Mouse (Mus musculus) ES-E14 (cell line): ENCODE results near the gene Ints11. TPM values are rescaled to one million over a fixed set of nuclear protein-coding genes. Genes with fewer than 3 reads are reported as not detected.
A peak's percentile ranks its signal among the peaks of the same experiment; 100 is the strongest.

Source experiments
- DNase-seq: peaks from one replicate; pipeline ENCODE4 v3.0.0-alpha.2; 2013; ENCODE audit warnings: low read depth, low spot score
- H3K27ac ChIP-seq: 2 replicates; pipeline ENCODE4 v1.5.1; 2012; ENCODE audit warnings: low read depth, mild to moderate bottlenecking, low read length, moderate library complexity, mixed read lengths; ENCODE audit not compliant: poor library complexity, insufficient read depth, severe bottlenecking
- H3K36me3 ChIP-seq: 2 replicates; pipeline ENCODE4 v1.6.1; 2012; ENCODE audit warnings: mild to moderate bottlenecking, low read length, moderate library complexity, mixed read lengths; ENCODE audit not compliant: control insufficient read depth, poor library complexity, insufficient read depth, severe bottlenecking
- H3K4me1 ChIP-seq, 2 experiments: fragments of 150-350 bp in 1 of 2; sonication (generic) in 1 of 2; 2 replicates each; pipeline ENCODE4 v1.6.1; 2012; ENCODE audit warnings: low read length in 2 of 2, mild to moderate bottlenecking in 1 of 2, mixed read lengths in 1 of 2; ENCODE audit not compliant: control insufficient read depth in 2 of 2, insufficient read depth in 2 of 2, poor library complexity in 1 of 2
- H3K4me3 ChIP-seq, 2 experiments: fragments of 150-350 bp in 1 of 2; sonication (generic) in 1 of 2; 2 replicates each; pipeline ENCODE4 v1.5.1; 2012; ENCODE audit warnings: low read length in 2 of 2, low read depth in 1 of 2, mild to moderate bottlenecking in 1 of 2, mixed read lengths in 1 of 2; ENCODE audit not compliant: insufficient read depth in 1 of 2, poor library complexity in 1 of 2, severe bottlenecking in 1 of 2
- H3K9ac ChIP-seq: 2 replicates; pipeline ENCODE4 v1.6.1; 2012; ENCODE audit warnings: low read depth, mild to moderate bottlenecking, low read length, mixed read lengths; ENCODE audit not compliant: poor library complexity, insufficient read depth, severe bottlenecking
- H3K9me3 ChIP-seq: fragments of 150-350 bp; sonication (generic); 2 replicates; pipeline ENCODE4 v1.6.1; 2012; ENCODE audit warnings: low read depth, mild to moderate bottlenecking, low read length; ENCODE audit not compliant: control insufficient read depth, insufficient read depth
- CHD2 ChIP-seq: IDR thresholded peaks from 2 replicates; pipeline ENCODE4 v1.6.1; 2014; ENCODE audit warnings: mild to moderate bottlenecking, low read depth, low read length, inconsistent platforms
- HCFC1 ChIP-seq: IDR thresholded peaks from 2 replicates; pipeline ENCODE4 v1.6.1; 2012; ENCODE audit warnings: low read length, inconsistent platforms, borderline replicate concordance; ENCODE audit not compliant: insufficient read depth
- MAFK ChIP-seq: IDR thresholded peaks from 2 replicates; pipeline ENCODE4 v1.6.1; 2014; ENCODE audit warnings: mild to moderate bottlenecking, low read depth, low read length, inconsistent platforms; ENCODE audit not compliant: insufficient read depth
- ZC3H11A ChIP-seq: IDR thresholded peaks from 2 replicates; pipeline ENCODE4 v1.6.1; 2012; ENCODE audit warnings: low read depth, mild to moderate bottlenecking, inconsistent platforms, low read length, borderline replicate concordance
- ZNF384 ChIP-seq: IDR thresholded peaks from 2 replicates; pipeline ENCODE4 v1.6.1; 2012; ENCODE audit warnings: low read depth, low read length, inconsistent platforms
- in situ Hi-C, 2 experiments: fragments of 600-800 bp; cut with MboI; formaldehyde crosslinking; loops; one replicate each; pipeline ENCODE4 v1.15.1; 2025; ENCODE audit warnings: low sequenced_read_pairs in 2 of 2, inconsistent platforms in 1 of 2; ENCODE audit not compliant: unreplicated experiment in 2 of 2
- total RNA-seq: library from RNA; depleted of rRNA; stranded (reverse); fragments of 300-350 nt; gene quantifications from 2 replicates; pipeline ENCODE4 v1.2.3, GENCODE M21; 2012

Gene Ints11
- total RNA-seq, 1 experiment, result 106 TPM

DNA sequence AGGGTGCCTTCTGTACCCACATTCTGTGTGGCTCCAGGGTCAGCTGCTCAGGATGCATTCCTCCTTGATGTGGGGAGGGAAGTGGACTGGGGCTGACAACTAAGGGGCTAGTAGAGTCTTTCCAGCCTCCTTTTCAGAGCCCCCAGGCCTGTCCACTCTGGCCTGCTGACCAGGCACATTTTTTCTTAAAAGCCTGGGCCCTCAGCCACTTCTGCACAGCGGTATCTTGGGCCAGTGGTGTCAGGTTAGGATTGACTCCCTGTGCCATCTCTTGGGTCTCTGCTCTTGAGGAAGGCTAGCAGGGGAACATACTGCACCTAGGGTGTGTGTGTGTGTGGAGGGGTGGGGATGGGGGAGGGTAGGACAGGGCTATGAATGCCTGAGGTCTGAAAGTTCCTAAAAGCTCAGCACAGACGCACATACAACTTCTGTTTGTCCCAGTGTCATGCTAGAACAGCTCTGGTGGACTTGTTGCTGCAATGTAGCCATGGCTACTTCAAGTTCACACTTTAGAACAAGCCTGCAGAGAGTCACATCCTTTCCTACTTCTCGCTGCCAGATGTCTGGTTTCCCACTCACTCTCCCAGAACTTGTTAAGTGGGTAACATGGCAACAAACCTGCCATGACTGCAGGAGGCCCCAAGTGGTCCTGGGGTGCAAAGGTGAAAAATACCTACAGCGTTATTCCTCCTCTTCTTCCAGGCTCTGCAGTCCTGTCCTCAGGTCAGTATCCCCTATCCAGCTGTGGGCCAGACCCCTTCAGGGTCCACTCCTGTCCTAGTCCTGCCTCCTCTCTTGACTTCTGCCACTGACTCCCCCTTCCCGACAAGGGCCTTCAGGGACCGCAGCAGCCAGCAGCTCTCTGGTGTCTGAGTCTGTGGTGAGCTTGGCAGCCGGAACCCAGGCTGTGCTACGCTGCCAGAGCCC, 29.0 kb upstream of the Ints11 start:
- no peaks in the 10 kb centered on the region for H3K9me3 ChIP-seq
- peak overlapping the region; percentile 64 to 76 for H3K4me3 ChIP-seq
- no peak overlapping the region for H3K27ac ChIP-seq
- DNase-seq, result no peak
- in situ Hi-C loops, result no loop called here
- no peaks in the 10 kb centered on the region for H3K36me3 ChIP-seq
- H3K9ac ChIP-seq, result peak overlapping the region; percentile 42
- no peak for TF ChIP-seq ZC3H11A
- peaks cover 2 to 17% of the 10 kb centered on the region in 2 experiments; a peak in 3 of 4 replicates for H3K4me1 ChIP-seq

DNA sequence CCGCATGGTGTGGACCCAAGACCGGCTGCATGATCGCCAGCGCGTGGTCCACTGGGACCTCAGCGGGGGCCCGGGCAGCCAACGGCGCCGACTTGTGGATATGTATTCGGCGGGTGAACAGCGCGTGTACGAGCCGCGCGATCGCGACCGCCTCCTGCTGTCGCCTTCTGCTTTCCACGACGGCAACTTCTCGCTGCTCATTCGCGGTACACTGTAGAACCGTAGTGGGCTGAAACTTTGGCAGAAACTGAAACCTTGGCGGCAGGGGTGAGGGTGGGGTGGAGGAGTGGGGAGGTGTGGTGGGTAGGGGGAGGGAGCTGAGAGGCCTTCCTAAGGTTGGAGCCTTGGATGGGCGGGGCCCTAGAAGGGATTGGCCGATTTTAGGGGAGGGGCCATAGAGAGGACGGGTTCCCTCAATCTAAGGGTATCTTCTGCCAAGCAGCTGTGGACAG, 28.3 kb upstream of the Ints11 start:
- peak overlapping the region; percentile 64 to 76 for H3K4me3 ChIP-seq
- H3K36me3 ChIP-seq, result no peaks in the 10 kb centered on the region
- no peaks in the 10 kb centered on the region for H3K9me3 ChIP-seq
- TF ChIP-seq MAFK, result no peak
- in situ Hi-C loops, result no loop called here
- H3K27ac ChIP-seq, result no peak overlapping the region
- H3K4me1 ChIP-seq, result peaks cover 2 to 17% of the 10 kb centered on the region in 2 experiments; a peak in 3 of 4 replicates
- DNase-seq, result peak; percentile 89
- H3K9ac ChIP-seq, result peak overlapping the region; percentile 42

DNA sequence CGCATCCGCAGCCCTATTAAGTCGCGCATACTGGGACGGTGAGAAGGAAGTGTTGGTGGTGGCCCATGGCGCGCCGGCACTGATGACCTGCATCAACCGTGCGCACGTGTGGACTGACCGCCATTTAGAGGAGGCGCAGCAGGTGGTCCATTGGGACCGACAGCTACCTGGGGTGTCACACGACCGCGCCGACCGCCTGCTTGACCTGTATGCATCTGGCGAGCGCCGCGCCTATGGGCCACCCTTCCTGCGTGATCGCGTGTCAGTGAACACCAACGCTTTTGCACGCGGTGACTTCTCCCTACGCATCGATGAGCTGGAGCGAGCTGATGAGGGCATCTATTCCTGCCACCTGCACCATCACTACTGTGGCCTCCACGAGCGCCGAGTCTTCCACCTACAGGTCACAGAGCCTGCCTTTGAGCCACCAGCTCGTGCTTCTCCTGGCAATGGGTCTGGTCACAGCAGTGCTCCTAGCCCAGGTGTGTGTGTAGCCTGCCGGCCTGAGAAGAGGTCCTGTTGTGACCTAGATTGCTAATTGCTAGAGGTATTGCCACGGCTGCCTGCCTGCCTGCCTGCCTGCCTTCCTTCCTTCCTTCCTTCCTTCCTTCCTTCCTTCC, 27.6 kb upstream of the Ints11 start:
- Histone ChIP-seq H3K27ac (no peak overlapping the region), H3K9me3 (no peaks in the 10 kb centered on the region), H3K4me3 (peak overlapping the region; percentile 57 to 64), H3K9ac (peak overlapping the region; percentile 22; the same call in 1 of the 2 replicates), H3K4me1 (peaks cover 2 to 20% of the 10 kb centered on the region in 2 experiments; a peak in 3 of 4 replicates), H3K36me3 (no peaks in the 10 kb centered on the region)
- in situ Hi-C loops, result no loop called here
- DNase-seq, result no peak
- no peak for TF ChIP-seq ZC3H11A

DNA sequence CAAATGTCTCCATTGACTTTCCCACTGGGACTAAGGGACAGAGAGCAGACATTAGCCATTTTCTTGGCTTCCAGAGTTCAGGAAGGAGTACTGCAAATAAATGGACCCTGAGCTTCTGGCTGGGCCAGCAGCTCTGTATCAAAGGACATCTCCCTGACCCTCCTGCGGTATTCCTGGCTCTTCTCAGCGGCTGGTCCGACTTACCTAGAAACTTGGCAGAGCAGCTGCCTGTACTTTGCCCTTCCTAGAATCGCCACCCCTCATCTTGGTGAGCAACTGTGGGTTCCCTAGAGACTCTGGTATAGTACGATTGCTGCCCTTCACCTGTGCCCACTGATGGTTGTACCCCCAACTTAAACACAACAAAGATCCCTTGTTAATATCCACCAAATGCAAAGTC, 26.1 kb upstream of the Ints11 start:
- DNase-seq, result no peak
- H3K4me1 ChIP-seq, result peaks cover 2 to 23% of the 10 kb centered on the region in 2 experiments; a peak in 3 of 4 replicates

More for the DNA sequence above, 26.1 kb upstream of the Ints11 start:
- Histone ChIP-seq H3K9me3 (no peaks in the 10 kb centered on the region), H3K27ac (no peak overlapping the region), H3K4me3 (no peak overlapping the region), H3K9ac (no peak overlapping the region), H3K36me3 (no peaks in the 10 kb centered on the region)
- in situ Hi-C loops, result no loop called here
- TF ChIP-seq MAFK (no peak), CHD2 (no peak), ZNF384 (no peak), HCFC1 (no peak), ZC3H11A (no peak)
